Mouse (Mus musculus): ENCODE data around the gene Aqp7. TPM values are rescaled to one million over a fixed set of nuclear protein-coding genes. Genes with fewer than 3 reads are reported as not detected.
A peak's percentile ranks its signal among the peaks of the same experiment; 100 is the strongest.

The Aqp7 gene
- 0.14 TPM in 1 of 2 replicates, not detected in the other for polyA plus RNA-seq (2016; fragmentation: Nextera tagmentation; extraction: Ambion mirVana)

GRCm38 (mm10) chr4:41047524-41048271, at the start of gene Aqp7:
TSS of gene Aqp7 (minus strand) at chr4:41048139.
- H3K4me3 ChIP-seq, result no peak within 1 kb of the TSS
- no peak for ATAC-seq (ENCODE audit: insufficient number of reproducible peaks, insufficient read depth, low FRiP score, low TSS enrichment)
- WGBS, result 20% methylated on average over 9 of the region's 9 CpGs

GRCm38 (mm10) chr4:41097381-41097780, 49.4 kb upstream of the Aqp7 start:
- peaks cover 31% of the 10 kb centered on the region for H3K27me3 ChIP-seq
- WGBS, result 36% methylated on average over 13 of the region's 13 CpGs

More at GRCm38 (mm10) chr4:41047524-41048271, at the start of gene Aqp7:
- Histone ChIP-seq H3K27me3 (no peaks in the 10 kb centered on the region), H3K36me3 (no peaks in the 10 kb centered on the region), H3K4me1 (peaks cover 8% of the 10 kb centered on the region), H3K9me3 (no peaks in the 10 kb centered on the region), H3K4me2 (replicated peaks) (no peak within 1 kb of the TSS), H3K27ac (0 out of 2 replicates have a peak within 1 kb of the TSS, but pooled peaks have one; percentile 17), H3K9ac (no peak within 1 kb of the TSS)

DNA sequence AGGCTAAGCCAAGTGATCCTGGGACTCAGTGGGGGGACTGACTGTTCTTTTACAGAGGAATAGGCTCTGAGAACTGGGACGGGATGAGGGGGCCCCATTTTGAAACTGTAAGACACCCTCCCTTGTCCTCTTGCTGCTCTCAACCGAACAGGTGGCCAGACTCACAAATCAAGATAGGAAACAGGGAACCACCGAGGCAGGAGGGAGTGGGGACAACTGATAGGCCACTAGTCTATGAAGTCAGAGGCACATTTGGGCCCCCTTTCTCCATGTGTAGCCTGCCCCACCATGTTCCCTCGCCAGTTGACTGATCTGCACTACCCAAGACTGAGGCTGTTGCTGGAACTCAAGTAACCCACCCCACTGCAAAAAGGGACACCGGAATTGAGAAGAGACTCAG, 48.9 kb upstream of the Aqp7 start:
- H3K4me2 ChIP-seq (replicated peaks), result no peak overlapping the region
- H3K4me3 ChIP-seq, result no peak overlapping the region
- WGBS, result 71% methylated on average over 5 of the region's 5 CpGs

More at GRCm38 (mm10) chr4:41097381-41097780, 49.4 kb upstream of the Aqp7 start:
- H3K4me1 ChIP-seq, result peaks cover 10% of the 10 kb centered on the region; the same call in 1 of the 2 replicates
- no peaks in the 10 kb centered on the region for H3K36me3 ChIP-seq
- peak overlapping the region; percentile 44; the same call in 1 of the 2 replicates for H3K4me3 ChIP-seq
- no peak overlapping the region for H3K27ac ChIP-seq
- no peaks in the 10 kb centered on the region for H3K9me3 ChIP-seq
- ATAC-seq (ENCODE audit: insufficient number of reproducible peaks, insufficient read depth, low FRiP score, low TSS enrichment), result no peak
- H3K4me2 ChIP-seq (replicated peaks), result peak overlapping the region; percentile 89
- no peak overlapping the region for H3K9ac ChIP-seq

GRCm38 (mm10) chr4:41096169-41096568, 48.2 kb upstream of the Aqp7 start:
- Histone ChIP-seq H3K27ac (no peak overlapping the region), H3K4me2 (replicated peaks) (0 out of 2 replicates have a peak overlapping the region, but pooled peaks have one; percentile 1), H3K36me3 (no peaks in the 10 kb centered on the region), H3K9ac (no peak overlapping the region), H3K27me3 (peaks cover 31% of the 10 kb centered on the region), H3K4me1 (peaks cover 10% of the 10 kb centered on the region; the same call in 1 of the 2 replicates), H3K4me3 (no peak overlapping the region), H3K9me3 (no peaks in the 10 kb centered on the region)
- 50% methylated on average over 8 of the region's 8 CpGs for WGBS
- no peak for ATAC-seq (ENCODE audit: insufficient number of reproducible peaks, insufficient read depth, low FRiP score, low TSS enrichment)

More for the DNA sequence above, 48.9 kb upstream of the Aqp7 start:
- ATAC-seq (ENCODE audit: insufficient number of reproducible peaks, insufficient read depth, low FRiP score, low TSS enrichment), result no peak
- Histone ChIP-seq H3K9ac (no peak overlapping the region), H3K9me3 (no peaks in the 10 kb centered on the region), H3K4me1 (peaks cover 10% of the 10 kb centered on the region; the same call in 1 of the 2 replicates), H3K27ac (no peak overlapping the region), H3K27me3 (peaks cover 31% of the 10 kb centered on the region), H3K36me3 (no peaks in the 10 kb centered on the region)

- Histone ChIP-seq H3K4me2 (replicated peaks) (no peak overlapping the region), H3K9ac (no peak overlapping the region), H3K9me3 (no peaks in the 10 kb centered on the region), H3K36me3 (no peaks in the 10 kb centered on the region), H3K4me3 (no peak overlapping the region), H3K27ac (no peak overlapping the region), H3K27me3 (peaks cover 31% of the 10 kb centered on the region), H3K4me1 (peaks cover 10% of the 10 kb centered on the region; the same call in 1 of the 2 replicates)
- no peak for ATAC-seq (ENCODE audit: insufficient number of reproducible peaks, insufficient read depth, low FRiP score, low TSS enrichment)
- 73% methylated on average over 9 of the region's 9 CpGs for WGBS
Measured at GRCm38 (mm10) chr4:41094361-41094760, 46.4 kb upstream of the Aqp7 start.

- H3K4me1 ChIP-seq, result peaks cover 2% of the 10 kb centered on the region; the same call in 1 of the 2 replicates
- H3K36me3 ChIP-seq, result no peaks in the 10 kb centered on the region
- no peak overlapping the region for H3K4me3 ChIP-seq
- no peak overlapping the region for H3K27ac ChIP-seq
- no peak for ATAC-seq (ENCODE audit: insufficient number of reproducible peaks, insufficient read depth, low FRiP score, low TSS enrichment)
- no peak overlapping the region for H3K4me2 ChIP-seq (replicated peaks)
- H3K9me3 ChIP-seq, result no peaks in the 10 kb centered on the region
- H3K9ac ChIP-seq, result no peak overlapping the region
- H3K27me3 ChIP-seq, result peaks cover 19% of the 10 kb centered on the region
- 60% methylated on average over 1 of the region's 1 CpGs for WGBS
Measured at GRCm38 (mm10) chr4:41092958-41093357, 45.0 kb upstream of the Aqp7 start.

DNA sequence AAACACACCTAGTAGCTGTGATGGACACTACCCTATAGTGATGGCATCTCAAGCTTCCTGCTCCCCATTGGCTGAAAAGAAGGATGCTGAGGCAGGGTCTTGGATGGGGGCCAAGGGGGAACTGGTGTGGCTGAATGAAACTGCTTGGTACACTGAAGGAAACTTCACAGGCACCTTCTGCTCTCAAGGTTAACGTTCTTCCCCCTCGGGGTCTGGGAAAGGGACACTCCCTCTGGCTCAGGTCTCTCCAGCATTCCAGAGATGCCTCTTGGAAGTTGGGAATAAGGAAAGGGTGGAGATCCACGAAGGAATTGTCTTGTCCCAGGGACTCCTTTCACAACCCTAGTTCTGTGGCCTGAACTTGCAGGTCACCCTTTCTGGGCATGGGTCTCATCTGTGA, 43.5 kb upstream of the Aqp7 start:
- 39% methylated on average over 3 of the region's 3 CpGs for WGBS
- Histone ChIP-seq H3K27me3 (peaks cover 4% of the 10 kb centered on the region; the same call in 1 of the 2 replicates), H3K4me1 (no peaks in the 10 kb centered on the region), H3K9ac (no peak overlapping the region), H3K4me3 (no peak overlapping the region), H3K4me2 (replicated peaks) (no peak overlapping the region), H3K36me3 (no peaks in the 10 kb centered on the region), H3K9me3 (no peaks in the 10 kb centered on the region), H3K27ac (no peak overlapping the region)
- no peak for ATAC-seq (ENCODE audit: insufficient number of reproducible peaks, insufficient read depth, low FRiP score, low TSS enrichment)

- H3K4me2 ChIP-seq (replicated peaks), result no peak overlapping the region
- no peaks in the 10 kb centered on the region for H3K9me3 ChIP-seq
- ATAC-seq (ENCODE audit: insufficient number of reproducible peaks, insufficient read depth, low FRiP score, low TSS enrichment), result no peak
- no peaks in the 10 kb centered on the region for H3K36me3 ChIP-seq
- H3K4me3 ChIP-seq, result no peak overlapping the region
- H3K27ac ChIP-seq, result no peak overlapping the region
- 69% methylated on average over 2 of the region's 2 CpGs for WGBS
- no peaks in the 10 kb centered on the region for H3K4me1 ChIP-seq
- no peak overlapping the region for H3K9ac ChIP-seq
- no peaks in the 10 kb centered on the region for H3K27me3 ChIP-seq
Measured at GRCm38 (mm10) chr4:41089705-41090104, 41.8 kb upstream of the Aqp7 start.

- H3K9ac ChIP-seq, result no peak overlapping the region
- H3K4me2 ChIP-seq (replicated peaks), result no peak overlapping the region
- WGBS, result 82% methylated on average over 4 of the region's 4 CpGs
- H3K9me3 ChIP-seq, result no peaks in the 10 kb centered on the region
- H3K27ac ChIP-seq, result no peak overlapping the region
- H3K27me3 ChIP-seq, result no peaks in the 10 kb centered on the region
- ATAC-seq (ENCODE audit: insufficient number of reproducible peaks, insufficient read depth, low FRiP score, low TSS enrichment), result no peak
- no peak overlapping the region for H3K4me3 ChIP-seq
- no peaks in the 10 kb centered on the region for H3K4me1 ChIP-seq
- no peaks in the 10 kb centered on the region for H3K36me3 ChIP-seq
Measured at GRCm38 (mm10) chr4:41089189-41089588, 41.2 kb upstream of the Aqp7 start.

- no peak overlapping the region for H3K4me2 ChIP-seq (replicated peaks)
- no peak overlapping the region for H3K9ac ChIP-seq
- no peak overlapping the region for H3K4me3 ChIP-seq
- ATAC-seq (ENCODE audit: insufficient number of reproducible peaks, insufficient read depth, low FRiP score, low TSS enrichment), result no peak
- no peaks in the 10 kb centered on the region for H3K9me3 ChIP-seq
- H3K27me3 ChIP-seq, result no peaks in the 10 kb centered on the region
- H3K36me3 ChIP-seq, result no peaks in the 10 kb centered on the region
- no peaks in the 10 kb centered on the region for H3K4me1 ChIP-seq
- 86% methylated on average over 16 of the region's 16 CpGs for WGBS
- H3K27ac ChIP-seq, result no peak overlapping the region
Measured at GRCm38 (mm10) chr4:41087459-41088298, 39.7 kb upstream of the Aqp7 start.

DNA sequence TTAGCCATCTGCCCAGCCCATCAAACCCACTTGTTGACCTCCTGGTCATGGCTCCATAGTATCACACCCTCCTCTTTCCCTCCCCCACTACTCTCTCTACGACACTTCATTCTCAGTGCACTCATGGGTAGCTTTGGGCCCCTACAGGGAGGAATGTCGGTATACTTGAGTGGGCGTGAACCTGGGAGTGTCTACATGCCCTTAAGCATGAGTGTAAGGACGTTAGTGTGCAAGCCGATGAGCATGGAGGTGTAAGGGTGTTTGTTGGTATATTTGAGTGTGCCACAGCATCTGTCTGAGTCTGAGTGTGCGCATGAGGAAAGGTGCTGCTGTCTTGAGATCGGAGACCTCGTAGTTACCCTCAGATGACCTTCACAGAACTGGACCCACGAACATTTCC, 39.0 kb upstream of the Aqp7 start:
- H3K36me3 ChIP-seq, result no peaks in the 10 kb centered on the region
- no peak overlapping the region for H3K4me3 ChIP-seq
- H3K4me1 ChIP-seq, result no peaks in the 10 kb centered on the region
- no peak overlapping the region for H3K27ac ChIP-seq
- H3K9me3 ChIP-seq, result no peaks in the 10 kb centered on the region
- no peak for ATAC-seq (ENCODE audit: insufficient number of reproducible peaks, insufficient read depth, low FRiP score, low TSS enrichment)
- WGBS, result 83% methylated on average over 9 of the region's 9 CpGs
- no peak overlapping the region for H3K9ac ChIP-seq
- H3K27me3 ChIP-seq, result no peaks in the 10 kb centered on the region
- no peak overlapping the region for H3K4me2 ChIP-seq (replicated peaks)
